Mouse (Mus musculus) limb, embryonic 14.5 days (tissue): ENCODE measurements at regions not wholly inside any gene's neighbourhood (a gene's known extent, or its start where the extent isn't known, plus 50 kb on each side); places are given as distances from the start of the nearest gene placed in this dataset.
A peak's percentile ranks its signal among the peaks of the same experiment; 100 is the strongest.

Source experiments
- ATAC-seq: fragments of 200-750 bp; cut with Nextera tagmentation; 2 replicates; pipeline ENCODE4 v1.8.0; 2017; ENCODE audit warnings: low read depth, moderate number of reproducible peaks, moderate TSS enrichment; ENCODE audit not compliant: low FRiP score
- DNase-seq: peaks from one replicate; pipeline ENCODE4 v3.0.0-alpha.2; 2015; ENCODE audit warnings: low spot score
- H3K27ac ChIP-seq: fragments of 300-500 bp; sonication (generic); replicated peaks from 2 replicates; pipeline ENCODE4 v1.5.1; 2014; ENCODE audit warnings: low read depth, mild to moderate bottlenecking, low read length, moderate library complexity, mixed read lengths
- H3K27me3 ChIP-seq: fragments of 300-500 bp; sonication (generic); 2 replicates; pipeline ENCODE4 v1.6.1; 2014; ENCODE audit warnings: low read length, mixed read lengths; ENCODE audit not compliant: control insufficient read depth, insufficient read depth
- H3K36me3 ChIP-seq: fragments of 300-500 bp; sonication (generic); 2 replicates; pipeline ENCODE4 v1.6.1; 2014; ENCODE audit warnings: mild to moderate bottlenecking, low read length, moderate library complexity, mixed read lengths; ENCODE audit not compliant: control insufficient read depth, insufficient read depth
- H3K4me1 ChIP-seq: fragments of 300-500 bp; sonication (generic); 2 replicates; pipeline ENCODE4 v1.6.1; 2014; ENCODE audit warnings: antibody characterized with exemption, low read length, mixed read lengths; ENCODE audit not compliant: control insufficient read depth, insufficient read depth
- H3K4me2 ChIP-seq: fragments of 300-500 bp; sonication (generic); replicated peaks from 2 replicates; pipeline ENCODE4 v1.6.1; 2014; ENCODE audit warnings: low read depth, mild to moderate bottlenecking, low read length, moderate library complexity; ENCODE audit not compliant: severe bottlenecking
- H3K4me3 ChIP-seq: fragments of 300-500 bp; sonication (generic); replicated peaks from 2 replicates; pipeline ENCODE4 v1.5.1; 2014; ENCODE audit warnings: low read length
- H3K9ac ChIP-seq: fragments of 300-500 bp; sonication (generic); 2 replicates; pipeline ENCODE4 v1.6.1; 2014; ENCODE audit warnings: mild to moderate bottlenecking, low read depth, low read length, moderate library complexity; ENCODE audit not compliant: severe bottlenecking
- H3K9me3 ChIP-seq: fragments of 300-500 bp; sonication (generic); 2 replicates; pipeline ENCODE4 v1.6.1; 2016; ENCODE audit warnings: low read length; ENCODE audit not compliant: control insufficient read depth
- POLR2A ChIP-seq: fragments of 200-500 bp; IDR thresholded peaks from 2 replicates; pipeline ENCODE4 v1.8.0; 2012; ENCODE audit warnings: inconsistent platforms, mild to moderate bottlenecking, moderate library complexity, borderline replicate concordance; ENCODE audit not compliant: insufficient read depth, insufficient read length; ENCODE audit errors: extremely low read depth
- WGBS: fragments of 180-500 bp; shearing (Covaris S2); extraction: QIAGEN DNeasy Blood & Tissue Kit; methylation state at CpG from one replicate; pipeline ENCODE4 v1.1.7; 2014; 5-methylcytosine and 5-hydroxymethylcytosine counted together

GRCm38 (mm10) chr6:140251527-140251926 lies 172.3 kb upstream of the Plekha5 start:
- ATAC-seq, result no peak
- TF ChIP-seq POLR2A, result no peak
- Histone ChIP-seq H3K4me1 (no peaks in the 10 kb centered on the region), H3K27me3 (no peaks in the 10 kb centered on the region), H3K4me2 (no peak overlapping the region), H3K36me3 (no peaks in the 10 kb centered on the region), H3K9me3 (no peaks in the 10 kb centered on the region), H3K4me3 (no peak overlapping the region), H3K9ac (no peak overlapping the region), H3K27ac (no peak overlapping the region)
- WGBS, result 73% methylated on average over 4 of the region's 4 CpGs
- no peak for DNase-seq

GRCm38 (mm10) chr6:140243411-140244151 lies 180.3 kb upstream of the Plekha5 start:
- H3K4me1 ChIP-seq, result no peaks in the 10 kb centered on the region
- 59% methylated on average over 8 of the region's 8 CpGs for WGBS
- H3K9me3 ChIP-seq, result no peaks in the 10 kb centered on the region
- H3K9ac ChIP-seq, result no peak overlapping the region
- no peaks in the 10 kb centered on the region for H3K27me3 ChIP-seq
- ATAC-seq, result no peak
- no peak for TF ChIP-seq POLR2A
- H3K27ac ChIP-seq, result no peak overlapping the region
- no peak overlapping the region for H3K4me3 ChIP-seq
- DNase-seq, result no peak
- no peaks in the 10 kb centered on the region for H3K36me3 ChIP-seq
- no peak overlapping the region for H3K4me2 ChIP-seq

GRCm38 (mm10) chr6:140239356-140239755 lies 184.5 kb upstream of the Plekha5 start:
- Histone ChIP-seq H3K27me3 (no peaks in the 10 kb centered on the region), H3K4me3 (no peak overlapping the region), H3K4me1 (no peaks in the 10 kb centered on the region), H3K4me2 (no peak overlapping the region), H3K9me3 (no peaks in the 10 kb centered on the region), H3K9ac (no peak overlapping the region), H3K27ac (no peak overlapping the region), H3K36me3 (no peaks in the 10 kb centered on the region)
- TF ChIP-seq POLR2A, result no peak
- WGBS, result 85% methylated on average over 8 of the region's 8 CpGs
- DNase-seq, result no peak
- no peak for ATAC-seq

DNA sequence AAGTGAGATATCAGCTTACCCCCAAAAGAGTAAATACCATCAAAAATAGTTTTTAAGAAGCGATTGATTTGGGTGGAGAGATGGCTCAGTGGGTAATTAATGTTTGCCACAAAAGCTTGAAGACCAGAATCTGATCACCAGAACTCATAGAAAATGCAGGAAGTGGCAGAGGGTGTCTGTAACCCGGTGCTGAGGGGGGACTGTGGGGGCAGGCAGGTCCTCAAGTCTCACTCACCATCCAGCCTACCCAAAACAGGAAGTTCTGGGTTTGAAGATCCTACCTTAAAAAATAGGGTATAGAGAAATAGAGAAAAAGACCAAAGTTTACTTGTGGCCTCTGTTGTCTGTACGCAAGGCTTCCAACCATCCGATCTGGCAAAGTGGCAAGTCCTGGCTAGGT lies 190.3 kb upstream of the Plcz1 start:
- no peak for DNase-seq
- H3K27ac ChIP-seq, result no peak overlapping the region
- no peak for TF ChIP-seq POLR2A
- no peaks in the 10 kb centered on the region for H3K36me3 ChIP-seq
- no peak overlapping the region for H3K4me2 ChIP-seq
- ATAC-seq, result no peak
- WGBS, result 91% methylated on average over 4 of the region's 4 CpGs
- no peaks in the 10 kb centered on the region for H3K9me3 ChIP-seq
- H3K9ac ChIP-seq, result no peak overlapping the region
- no peak overlapping the region for H3K4me3 ChIP-seq
- H3K4me1 ChIP-seq, result no peaks in the 10 kb centered on the region
- H3K27me3 ChIP-seq, result no peaks in the 10 kb centered on the region

GRCm38 (mm10) chr6:140229295-140229694 lies 188.0 kb upstream of the Plcz1 start:
- 54% methylated on average over 9 of the region's 9 CpGs for WGBS
- no peak overlapping the region for H3K9ac ChIP-seq
- no peak for ATAC-seq
- no peaks in the 10 kb centered on the region for H3K36me3 ChIP-seq
- no peaks in the 10 kb centered on the region for H3K4me1 ChIP-seq
- DNase-seq, result peak; percentile 31
- H3K9me3 ChIP-seq, result no peaks in the 10 kb centered on the region
- H3K4me3 ChIP-seq, result no peak overlapping the region
- no peaks in the 10 kb centered on the region for H3K27me3 ChIP-seq
- no peak for TF ChIP-seq POLR2A
- H3K4me2 ChIP-seq, result no peak overlapping the region
- no peak overlapping the region for H3K27ac ChIP-seq

DNA sequence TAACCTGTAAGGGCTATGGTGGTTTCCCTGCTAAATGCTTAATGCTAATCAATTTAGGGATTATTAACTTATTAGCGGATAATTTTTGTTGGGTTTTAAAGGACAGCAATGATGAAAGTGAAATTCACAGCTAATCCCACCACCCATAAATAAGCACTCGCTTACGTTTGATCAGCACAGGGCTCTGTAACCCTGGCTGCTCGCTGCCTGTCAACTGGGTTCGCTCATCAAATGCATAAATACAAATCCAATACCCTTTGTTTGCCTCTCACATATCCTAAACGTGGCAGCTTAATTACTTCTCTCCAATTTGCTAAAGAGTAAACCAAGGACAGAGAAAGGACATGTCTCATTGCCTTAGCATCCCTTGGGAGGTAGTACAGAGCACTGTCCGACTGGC lies 187.5 kb upstream of the Plcz1 start:
- no peak for TF ChIP-seq POLR2A
- Histone ChIP-seq H3K9ac (no peak overlapping the region), H3K4me3 (no peak overlapping the region), H3K4me1 (no peaks in the 10 kb centered on the region), H3K36me3 (no peaks in the 10 kb centered on the region), H3K9me3 (no peaks in the 10 kb centered on the region), H3K4me2 (no peak overlapping the region), H3K27me3 (no peaks in the 10 kb centered on the region), H3K27ac (no peak overlapping the region)
- WGBS, result 64% methylated on average over 7 of the region's 7 CpGs
- ATAC-seq (no peak), DNase-seq (no peak)
